Mouse (Mus musculus): ENCODE data around the gene Gli3. TPM values are rescaled to one million over a fixed set of nuclear protein-coding genes. Genes with fewer than 3 reads are reported as not detected.

The Gli3 gene
- total and polyA plus RNA-seq, 3 experiments: 2.3 to 6.1 (median 6.0) TPM

DNA sequence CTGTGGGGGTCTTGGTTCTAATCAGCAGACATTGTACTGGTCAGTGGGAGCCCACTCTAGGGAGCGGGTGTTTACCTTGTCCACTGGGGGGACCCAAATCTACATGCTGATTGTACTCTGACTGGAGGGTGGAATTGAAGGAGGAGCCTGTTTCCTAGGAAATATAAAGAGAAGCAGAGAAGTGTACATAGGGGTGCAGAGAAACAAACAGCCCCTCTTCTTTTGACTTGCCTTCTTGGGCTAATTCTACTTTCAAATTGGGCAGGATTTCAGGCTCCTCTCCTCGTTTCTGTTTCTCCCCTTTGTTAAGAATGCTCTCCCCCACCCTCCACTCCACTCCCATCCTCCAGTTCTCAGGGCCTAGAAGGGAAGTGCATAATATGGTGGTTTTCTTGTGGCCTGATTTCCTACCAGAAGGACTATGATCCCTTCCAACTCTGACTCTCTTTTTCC, 93.6 kb downstream of the Gli3 start:
- DNase-seq: no peak

DNA sequence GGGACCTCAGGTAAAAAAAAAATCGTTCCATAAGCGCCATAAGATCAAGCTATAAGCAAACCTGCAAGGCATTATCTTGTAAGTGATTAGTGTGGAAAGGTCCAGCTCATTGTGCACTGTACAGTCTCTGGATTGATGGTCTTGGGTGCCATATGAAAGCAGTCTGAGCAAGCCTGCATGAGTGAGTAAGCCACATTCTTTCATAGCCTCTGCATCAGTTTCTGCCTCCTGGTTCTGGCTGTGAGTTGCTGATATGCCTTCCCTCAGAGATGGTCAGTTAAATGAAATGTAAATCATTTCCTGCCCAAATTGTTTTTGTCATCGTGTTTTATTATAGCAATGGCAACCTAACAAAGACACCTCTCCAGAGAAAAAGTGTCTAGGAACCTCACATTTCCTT, 98.4 kb downstream of the Gli3 start:
- no peak for DNase-seq

DNA sequence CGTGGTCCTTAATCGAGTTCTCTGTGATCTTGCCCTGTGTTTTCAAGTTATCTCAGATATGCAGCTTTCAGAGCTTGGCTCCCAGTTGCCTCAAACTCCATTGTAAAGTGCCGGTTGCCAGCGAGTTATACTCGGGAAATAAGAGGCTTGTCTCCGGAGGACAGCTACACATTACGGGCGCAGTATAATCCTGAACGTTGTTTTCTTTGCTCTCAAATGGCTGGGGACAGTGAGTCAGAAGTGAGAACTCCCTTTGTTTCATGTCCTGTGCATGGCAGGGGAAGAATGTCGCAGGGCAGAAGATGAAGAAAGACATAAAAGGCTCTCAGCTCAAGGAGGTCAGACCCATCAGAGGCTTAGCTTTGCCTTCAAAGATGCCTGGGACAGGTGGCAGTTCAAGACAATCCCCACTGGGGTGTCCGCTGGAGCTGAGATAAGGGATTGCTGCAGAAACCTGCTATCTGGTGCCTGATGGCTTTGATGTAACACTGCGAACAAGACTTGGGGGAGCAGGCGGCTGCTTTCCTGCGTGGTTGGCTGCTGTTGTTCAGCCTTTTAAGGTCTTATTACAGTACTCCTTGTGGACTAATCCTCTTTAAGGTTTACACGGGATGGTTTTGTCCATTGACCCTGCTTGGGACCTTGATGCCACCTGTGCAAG, 108.0 kb downstream of the Gli3 start:
- peak; percentile 9 for DNase-seq

DNA sequence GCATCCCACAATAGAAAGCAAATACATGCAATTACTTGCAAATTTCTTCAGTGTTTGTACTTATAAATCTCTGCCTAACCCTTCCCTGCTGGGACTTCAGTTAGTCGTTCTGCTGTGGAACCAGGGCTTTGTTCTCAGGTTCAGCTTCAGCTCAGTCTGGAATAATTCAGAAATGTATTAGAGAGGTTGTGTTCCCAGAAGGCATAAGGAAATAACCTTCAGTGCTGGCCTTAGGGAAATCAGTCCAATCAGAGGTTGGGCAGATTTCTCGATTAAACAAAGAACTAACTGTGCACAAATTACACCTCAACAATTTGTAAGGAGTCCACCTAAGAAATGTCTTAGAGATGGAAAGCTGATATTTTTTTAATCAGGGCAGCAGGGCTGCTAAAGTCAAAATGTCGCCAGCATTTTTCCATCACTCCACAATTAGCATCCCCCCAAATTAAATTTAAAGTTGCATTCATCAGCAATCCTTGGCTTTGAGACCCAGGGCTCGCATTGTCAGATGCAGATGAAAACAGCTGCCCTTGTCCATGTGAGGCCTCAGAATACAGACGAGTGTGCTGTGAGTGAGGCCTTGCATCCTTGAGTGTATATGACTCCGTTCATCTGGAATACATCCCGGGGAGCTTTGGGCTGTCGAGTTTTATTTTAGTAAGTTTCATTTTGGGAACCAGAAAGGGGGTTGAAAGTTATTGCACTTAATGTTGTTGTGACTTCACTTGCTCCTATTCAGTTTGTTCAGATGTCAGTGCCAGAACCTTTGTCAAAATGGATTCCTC, 114.3 kb downstream of the Gli3 start:
- no peak for DNase-seq

DNA sequence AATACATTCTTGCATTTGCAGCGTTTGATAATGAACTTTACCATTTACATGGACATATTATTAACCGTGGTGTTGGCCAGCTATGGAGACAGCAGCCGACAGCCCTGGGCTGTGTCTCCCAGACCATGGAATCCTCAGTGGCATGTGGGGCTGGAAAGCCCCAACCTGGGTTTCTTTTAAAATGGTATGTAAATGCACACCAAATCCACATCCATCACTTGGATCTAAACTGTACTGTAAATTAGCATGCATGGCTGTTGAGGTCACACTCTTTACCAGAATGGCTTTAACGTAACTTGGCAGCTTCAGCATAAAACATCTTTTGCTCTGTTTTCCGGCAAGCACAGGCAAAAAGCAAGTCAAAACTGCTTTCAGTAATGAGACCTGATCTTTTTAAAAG, 117.4 kb downstream of the Gli3 start:
- DNase-seq: no peak

DNA sequence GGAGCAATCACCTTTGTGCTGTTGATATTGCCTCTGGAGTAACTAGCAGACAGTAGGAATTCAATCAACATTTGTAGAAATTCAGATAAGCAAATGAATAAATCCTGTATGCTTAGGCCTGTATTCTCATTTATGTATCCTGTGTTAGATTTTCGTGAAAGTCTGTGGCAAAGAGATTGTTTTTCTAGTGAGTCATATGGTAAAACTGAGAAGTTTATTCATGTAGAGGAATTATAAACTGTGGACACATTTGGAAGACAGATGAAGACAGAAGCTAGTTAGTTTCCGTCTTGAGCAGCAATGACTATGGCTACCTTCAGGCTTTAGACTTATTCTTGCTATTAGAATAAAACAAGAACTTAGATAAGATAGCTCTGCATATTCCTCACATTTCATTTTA, 122.9 kb downstream of the Gli3 start:
- no peak for DNase-seq

DNA sequence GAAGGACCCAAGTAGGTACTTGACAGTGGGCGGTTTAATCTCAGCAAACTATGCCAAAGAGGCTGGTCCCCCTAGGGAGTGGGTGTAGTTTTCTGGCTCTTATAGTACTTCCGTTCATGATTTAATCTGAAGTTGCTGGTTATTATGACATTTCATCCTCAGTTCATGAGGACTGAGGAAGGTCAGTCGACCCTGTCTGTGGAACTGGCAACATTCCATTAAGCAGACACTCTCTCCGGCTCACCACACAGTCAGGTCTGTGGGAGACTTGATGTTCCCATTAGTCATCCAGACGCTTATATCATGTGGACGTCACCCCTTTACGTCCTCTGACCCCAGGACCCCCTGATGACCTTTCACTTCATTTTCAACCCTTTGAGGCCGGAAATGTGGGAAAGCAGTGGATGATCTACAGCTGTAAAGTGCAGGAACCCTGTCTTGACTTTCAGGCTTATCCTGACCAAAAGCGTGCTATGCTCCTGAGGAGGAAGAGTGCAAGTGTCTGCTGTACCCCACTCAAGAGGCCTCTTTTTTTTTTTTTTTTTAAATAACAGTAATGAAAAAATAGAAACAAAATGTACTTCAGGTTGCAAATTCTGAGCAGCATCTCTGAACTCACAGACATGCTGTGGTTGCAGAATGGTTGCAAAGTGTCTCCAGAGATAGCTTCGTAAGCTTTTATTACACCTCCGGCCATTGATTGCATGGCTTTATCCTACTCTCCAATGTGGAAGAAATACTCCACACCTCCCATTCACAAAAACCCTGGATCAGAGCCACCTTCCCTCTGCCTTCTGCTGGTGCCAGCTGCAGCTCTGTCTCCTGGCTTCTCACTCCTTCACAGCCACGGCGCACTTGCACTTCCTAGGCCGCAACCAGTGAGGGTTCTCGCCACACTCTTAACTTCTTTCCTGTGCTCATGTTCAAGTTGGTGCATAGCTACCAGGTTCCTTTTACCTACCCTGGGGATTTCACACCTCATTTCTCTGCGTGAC, 125.5 kb downstream of the Gli3 start:
- peak; percentile 7 for DNase-seq

DNA sequence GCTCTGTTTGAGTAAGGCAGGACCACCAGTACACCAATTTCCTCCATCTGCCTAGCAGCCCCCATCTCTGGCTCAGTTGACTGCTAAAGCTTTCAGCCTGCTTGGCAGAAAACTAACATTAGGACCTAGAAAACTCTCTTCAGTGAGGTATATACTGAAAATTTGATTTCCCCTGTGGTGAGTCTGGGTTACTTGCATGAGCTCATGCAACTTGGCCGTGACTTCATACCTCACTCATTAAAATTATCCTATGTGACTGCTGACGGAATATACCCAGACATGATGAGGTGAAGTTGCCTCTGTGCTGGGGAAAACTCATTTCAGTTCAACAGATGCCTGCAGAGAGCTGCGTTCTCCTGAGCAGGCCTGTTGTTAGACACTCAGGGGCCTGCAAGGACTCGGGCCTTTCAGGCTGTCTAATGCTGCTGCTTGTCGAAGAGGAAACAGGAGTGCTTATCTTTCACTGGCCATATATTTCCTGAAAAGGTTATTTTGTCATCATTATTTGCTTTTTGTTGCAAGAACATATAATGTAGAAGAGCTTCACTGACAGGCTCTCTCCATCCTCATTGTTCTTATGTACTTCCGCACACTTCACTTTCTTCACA, 127.4 kb downstream of the Gli3 start:
- DNase-seq: no peak

DNA sequence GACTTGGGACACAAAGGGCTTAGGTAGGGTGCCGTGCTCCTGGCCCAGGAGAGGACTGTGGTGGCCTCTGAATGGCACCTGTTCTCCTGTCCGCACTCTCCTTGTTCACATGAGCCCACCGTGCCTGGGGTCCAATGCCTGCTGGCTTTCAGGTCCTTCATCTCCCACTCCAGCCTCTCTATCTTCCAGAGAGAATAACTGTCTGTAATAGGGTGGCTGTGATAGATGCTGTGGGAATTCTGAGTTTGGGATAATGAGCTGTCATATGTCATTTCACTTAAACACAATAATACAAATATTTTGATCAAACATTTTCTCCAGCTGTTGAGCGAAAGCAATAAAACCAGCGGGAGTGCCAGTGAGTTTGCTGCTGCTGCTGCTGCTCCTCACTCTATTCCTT, 133.6 kb downstream of the Gli3 start:
- no peak for DNase-seq

DNA sequence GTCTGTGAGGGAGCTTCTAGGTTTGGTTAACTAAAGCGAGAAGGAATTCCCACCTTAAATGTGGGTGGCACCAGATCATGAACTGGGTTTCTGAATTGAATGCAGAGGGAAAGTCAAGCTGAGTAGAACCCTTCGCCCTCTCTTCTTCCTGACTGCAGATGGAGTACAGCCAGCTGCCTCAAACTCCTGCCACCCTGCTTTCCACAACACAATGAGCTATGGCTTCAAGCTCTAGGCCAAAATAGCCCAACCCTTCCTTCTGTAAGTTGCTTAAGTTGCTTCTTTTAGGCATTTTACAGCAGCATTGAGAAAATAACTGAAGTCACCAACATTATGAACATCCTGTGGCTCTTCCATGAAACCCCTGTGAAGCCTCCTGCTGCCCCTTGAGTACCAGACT, 136.7 kb downstream of the Gli3 start:
- DNase-seq: no peak

DNA sequence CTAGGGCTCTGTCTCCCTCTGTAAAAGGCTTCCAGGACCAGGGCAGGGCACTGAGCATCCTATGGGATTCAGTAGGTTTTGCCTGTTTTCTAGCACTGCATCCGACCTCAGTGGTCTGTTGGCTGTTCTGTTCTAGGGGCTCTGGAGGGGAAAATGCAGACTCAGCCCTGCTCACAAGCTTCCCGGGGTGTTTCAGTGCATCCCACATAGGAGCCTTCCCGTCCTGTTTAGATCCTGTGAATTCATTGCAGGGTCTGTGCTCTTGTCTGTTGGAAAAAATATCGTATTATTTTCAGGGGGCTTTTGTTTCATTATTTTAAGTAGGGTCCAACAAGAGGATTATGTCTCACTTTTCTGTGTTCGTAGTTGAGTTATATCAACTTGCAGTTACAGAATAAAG, 139.1 kb downstream of the Gli3 start:
- DNase-seq: no peak

DNA sequence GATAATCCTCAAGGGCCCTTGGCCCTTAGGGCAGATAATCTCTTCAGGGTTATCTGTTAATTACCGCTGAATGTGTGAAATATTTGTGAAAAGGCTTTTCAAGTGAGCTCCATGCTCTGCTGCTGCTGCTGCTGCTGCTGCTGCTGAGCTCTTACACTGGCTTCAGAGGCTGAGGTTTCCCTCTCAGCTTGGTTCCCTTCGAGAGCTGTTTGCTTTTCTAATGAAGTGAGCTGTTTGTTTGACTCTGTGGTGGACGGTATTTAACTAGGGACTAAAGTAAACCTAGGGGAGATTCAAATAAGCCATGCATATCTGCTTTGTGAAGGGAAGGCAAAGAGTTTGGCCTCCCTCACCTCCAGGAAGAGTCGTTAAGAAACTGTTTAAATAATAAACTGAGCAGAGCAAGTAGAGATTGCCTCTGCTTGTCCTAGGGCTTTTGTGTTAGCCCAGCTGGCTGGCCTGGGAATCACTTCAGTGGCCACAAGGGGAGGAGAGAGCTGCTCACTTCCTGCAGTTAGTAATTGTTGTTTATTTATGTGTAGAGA, 139.7 kb downstream of the Gli3 start:
- no peak for DNase-seq

DNA sequence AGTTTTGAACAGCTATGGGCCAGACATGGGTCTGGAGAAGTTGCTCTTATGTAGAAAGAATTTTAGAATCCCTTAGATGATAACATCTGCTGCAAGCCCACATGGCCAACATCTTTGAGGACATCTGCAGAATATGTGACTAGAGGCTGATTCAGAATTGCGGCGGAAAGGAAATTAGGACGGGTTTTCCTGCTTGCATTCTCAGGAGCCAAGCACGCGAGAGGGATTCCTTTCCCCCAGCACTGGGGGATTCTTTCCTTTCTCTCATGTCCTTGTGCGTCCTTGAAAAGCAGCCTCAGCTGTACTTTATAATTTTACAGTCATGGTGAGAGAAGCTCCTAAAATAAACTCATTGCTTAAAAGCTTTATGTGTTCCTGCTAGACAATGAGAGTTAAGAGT, 141.0 kb downstream of the Gli3 start:
- no peak for DNase-seq

DNA sequence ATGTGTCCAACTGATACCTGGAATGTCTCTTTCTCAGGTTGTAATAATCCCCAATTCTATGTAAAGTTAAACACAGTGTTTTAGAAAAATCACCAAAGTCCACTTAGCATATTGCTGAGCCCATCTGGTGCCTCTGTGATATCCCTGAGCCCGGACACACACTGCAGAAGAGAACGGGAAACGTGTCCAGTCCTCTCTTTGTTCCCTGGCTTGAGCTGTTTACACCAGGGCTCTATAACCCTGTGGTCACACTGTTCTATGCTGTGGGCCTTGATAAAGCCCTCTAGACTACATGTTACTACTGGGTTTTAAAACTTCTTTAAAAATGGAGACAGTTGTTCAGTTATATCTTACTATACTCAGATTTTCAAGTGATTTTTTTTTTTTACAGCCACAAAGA, 154.4 kb downstream of the Gli3 start:
- DNase-seq: no peak

DNA sequence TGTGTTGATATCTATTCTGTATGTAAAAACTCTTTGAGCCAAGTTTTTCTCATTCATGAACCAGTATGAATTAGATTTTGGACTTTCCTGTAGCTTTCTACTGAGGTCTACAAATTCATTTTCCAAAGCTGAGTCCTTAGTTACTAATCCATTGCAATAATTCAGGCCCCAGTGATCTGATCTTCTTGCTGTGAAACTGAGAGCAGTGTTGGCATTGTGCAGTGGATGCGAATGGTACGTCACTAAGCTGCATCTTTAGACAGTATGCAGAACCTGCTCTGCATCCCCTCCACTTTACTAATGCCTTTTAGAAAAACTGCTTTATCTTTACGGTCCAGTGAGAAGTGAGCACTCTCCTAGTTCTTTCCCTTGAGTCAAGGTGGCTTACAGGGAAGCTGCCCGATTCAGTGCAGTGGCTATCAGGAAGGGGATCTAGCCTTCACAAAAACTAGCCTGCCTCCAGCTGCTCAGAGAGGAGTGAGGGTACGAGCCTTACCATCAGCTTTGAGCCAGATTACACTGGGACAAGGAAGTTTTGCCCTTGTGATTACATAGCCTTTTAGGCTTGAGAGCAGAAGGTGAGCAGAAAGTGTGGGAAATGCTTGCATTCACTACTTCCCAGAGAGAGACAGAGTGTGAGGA, 155.1 kb downstream of the Gli3 start:
- no peak for DNase-seq

DNA sequence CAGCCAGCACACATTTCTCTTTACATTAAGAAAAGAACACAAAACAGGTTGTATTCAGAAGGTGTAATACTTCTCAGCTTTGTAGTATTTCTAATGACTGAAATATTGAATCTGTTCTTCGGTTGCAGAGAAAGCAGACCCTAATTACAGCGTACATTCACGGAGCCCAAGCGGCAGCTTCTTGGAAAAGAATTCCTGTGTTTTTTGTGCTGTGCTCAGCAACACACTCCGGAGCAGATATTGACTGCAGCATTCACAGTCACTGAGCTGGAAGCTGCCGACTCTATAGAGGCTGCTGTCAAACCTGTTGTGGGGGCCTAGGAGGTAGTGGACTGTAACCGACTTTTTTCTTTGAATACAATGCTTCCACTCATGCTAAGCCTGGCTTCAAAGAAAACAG, 158.0 kb downstream of the Gli3 start:
- no peak for DNase-seq

DNA sequence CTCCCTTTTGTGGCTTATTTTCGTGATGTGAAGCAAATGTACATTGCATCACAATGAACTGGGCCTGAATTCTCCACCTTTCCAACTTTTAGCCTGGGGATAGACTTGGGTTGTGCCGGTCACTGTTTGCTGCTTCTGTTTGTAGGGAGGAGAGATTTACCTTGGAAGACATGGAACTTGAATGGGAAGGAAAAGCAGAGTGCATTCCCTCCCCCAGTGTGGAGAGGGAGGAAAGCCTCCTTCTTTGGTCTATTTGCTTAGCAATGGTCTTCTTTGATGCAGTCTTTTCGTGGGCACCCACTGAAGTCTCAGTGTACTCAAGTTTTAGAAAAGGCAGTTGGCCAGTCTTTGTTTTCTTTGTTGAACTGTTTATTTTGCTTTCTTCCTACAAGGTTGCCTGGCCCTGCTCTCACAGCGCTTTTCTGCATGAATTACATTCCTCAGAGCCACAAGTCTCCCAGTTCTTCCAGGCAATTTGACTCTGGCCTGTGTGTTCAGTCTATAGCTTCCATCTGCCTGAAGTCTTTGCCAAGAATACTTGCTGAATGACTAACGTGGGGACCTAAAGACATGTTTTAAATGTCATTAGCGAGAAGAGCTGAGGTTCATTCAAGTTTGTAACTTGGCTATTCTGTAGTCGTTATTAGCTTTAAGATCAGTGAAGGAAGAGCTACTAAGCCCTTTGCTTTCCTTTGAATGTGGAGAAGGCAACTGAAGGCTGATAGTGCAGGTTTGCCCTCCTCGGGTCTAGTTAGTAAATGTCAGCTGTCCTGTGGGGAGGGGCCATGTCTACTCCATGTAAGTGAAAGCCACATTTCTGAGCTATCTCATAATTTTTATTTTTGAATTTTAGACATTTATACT, 161.7 kb downstream of the Gli3 start:
- no peak for DNase-seq

DNA sequence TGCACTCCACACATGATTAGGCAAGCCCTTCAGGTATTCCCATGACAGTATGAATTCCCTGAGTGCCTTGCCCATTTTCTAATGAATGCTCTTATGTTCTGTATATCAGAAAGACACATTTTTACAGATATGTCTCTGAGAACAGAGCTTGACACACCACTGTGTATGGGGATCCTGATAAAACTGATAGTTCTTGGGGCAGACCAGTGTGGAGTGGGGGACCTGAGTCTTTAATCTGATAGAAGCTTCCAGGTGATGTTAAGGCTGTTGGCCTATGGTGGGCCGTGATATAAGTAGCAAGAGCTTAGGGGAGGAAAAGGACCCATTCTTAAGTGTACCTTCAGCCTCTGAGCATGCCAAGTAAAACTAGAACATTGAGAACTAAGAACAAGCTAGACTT, 178.5 kb downstream of the Gli3 start:
- no peak for DNase-seq

DNA sequence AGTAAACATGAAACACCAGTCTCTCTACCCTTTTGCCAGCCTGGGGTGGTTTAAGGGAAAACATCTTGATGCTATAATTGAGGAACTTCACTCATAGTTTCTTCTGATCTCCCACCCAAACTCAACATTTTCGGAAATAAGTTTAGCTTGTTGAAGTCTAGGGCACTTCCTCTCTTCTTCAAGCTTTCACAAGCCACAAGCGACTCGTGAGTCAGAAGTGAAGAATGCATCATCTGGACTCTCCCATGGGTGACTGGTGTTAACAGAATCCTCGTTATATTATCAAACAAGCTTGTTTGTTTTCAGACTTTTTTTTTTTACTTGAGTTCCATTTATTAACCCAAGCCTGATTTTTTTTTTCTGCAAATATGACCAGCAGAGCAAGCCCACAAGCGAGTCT, 197.5 kb downstream of the Gli3 start:
- DNase-seq: no peak

DNA sequence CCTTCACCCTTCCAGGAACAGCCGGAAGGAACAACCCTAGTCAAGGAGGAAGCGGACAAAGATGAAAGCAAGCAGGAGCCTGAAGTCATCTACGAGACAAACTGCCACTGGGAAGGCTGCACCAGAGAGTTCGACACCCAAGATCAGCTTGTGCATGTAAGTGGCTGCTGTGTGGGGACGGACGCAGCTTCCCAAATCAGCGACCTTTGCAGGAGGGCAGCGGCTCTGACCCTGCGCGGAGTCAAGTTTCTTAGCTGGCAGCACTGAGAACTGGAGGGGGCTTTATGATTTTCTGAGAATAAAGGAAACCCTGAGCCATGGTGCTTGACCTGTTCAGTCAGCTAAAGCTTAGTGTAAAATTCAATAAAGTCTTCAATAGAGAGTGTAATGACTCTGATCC, 199.3 kb downstream of the Gli3 start:
- no peak for DNase-seq

Measured in adrenal gland, adult 2 months (tissue).